Mouse (Mus musculus) lung, embryonic 14.5 days (tissue): ENCODE measurements around the gene Tbl3. TPM values are rescaled to one million over a fixed set of nuclear protein-coding genes. Genes with fewer than 3 reads are reported as not detected.
"Not testable (repeated sequence)": the region's sequence is repeated elsewhere in the genome, so short reads cannot be mapped to it uniquely, and the experiment has no call there.

Source experiments
- ATAC-seq: fragments of 200-750 bp; cut with Nextera tagmentation; 2 replicates; pipeline ENCODE4 v1.8.0; 2017; ENCODE audit warnings: mild to moderate bottlenecking, moderate TSS enrichment, moderate library complexity; ENCODE audit not compliant: insufficient read depth
- DNase-seq: peaks from one replicate; pipeline ENCODE4 v3.0.0-alpha.2; 2015
- H3K27ac ChIP-seq: fragments of 300-500 bp; sonication (generic); 2 replicates; pipeline ENCODE4 v1.5.1; 2014; ENCODE audit warnings: low read depth, mild to moderate bottlenecking, moderate library complexity
- H3K27me3 ChIP-seq: fragments of 300-500 bp; sonication (generic); 2 replicates; pipeline ENCODE4 v1.6.1; 2014; ENCODE audit warnings: low read length, control low read depth; ENCODE audit not compliant: insufficient read depth
- H3K36me3 ChIP-seq: fragments of 300-500 bp; sonication (generic); 2 replicates; pipeline ENCODE4 v1.6.1; 2014; ENCODE audit warnings: control low read depth; ENCODE audit not compliant: insufficient read depth
- H3K4me1 ChIP-seq: fragments of 300-500 bp; sonication (generic); 2 replicates; pipeline ENCODE4 v1.6.1; 2014; ENCODE audit warnings: antibody characterized with exemption, control low read depth; ENCODE audit not compliant: insufficient read depth
- H3K4me2 ChIP-seq: fragments of 300-500 bp; sonication (generic); 2 replicates; pipeline ENCODE4 v1.6.1; 2014; ENCODE audit warnings: mild to moderate bottlenecking
- H3K4me3 ChIP-seq: fragments of 300-500 bp; sonication (generic); 2 replicates; pipeline ENCODE4 v1.5.1; 2014; ENCODE audit warnings: low read depth, low read length
- H3K9ac ChIP-seq: fragments of 300-500 bp; sonication (generic); 2 replicates; pipeline ENCODE4 v1.6.1; 2014
- H3K9me3 ChIP-seq: fragments of 300-500 bp; sonication (generic); 2 replicates; pipeline ENCODE4 v1.6.1; 2016; ENCODE audit warnings: low read depth, low read length, control low read depth
- CTCF ChIP-seq: IDR thresholded peaks from 2 replicates; pipeline ENCODE4 v1.5.1; 2016; ENCODE audit warnings: antibody characterized with exemption, low read depth
- WGBS: fragments of 180-500 bp; shearing (Covaris S2); extraction: QIAGEN DNeasy Blood & Tissue Kit; methylation state at CpG from one replicate; pipeline ENCODE4 v1.1.7; 2014; 5-methylcytosine and 5-hydroxymethylcytosine counted together
- polyA plus RNA-seq: library from polyadenylated mRNA; unstranded; fragments of >200 nt; fragmentation: Nextera tagmentation; extraction: Ambion mirVana; gene quantifications from 2 replicates; pipeline ENCODE4 v1.2.1, GENCODE M21; 2014

Tbl3 gene
- polyA plus RNA-seq, 1 experiment from 2014 or later, result 112 TPM

- H3K9ac ChIP-seq, result peak overlapping the region; percentile 95
- H3K9me3 ChIP-seq, result no peaks in the 10 kb centered on the region
- H3K27me3 ChIP-seq, result no peaks in the 10 kb centered on the region
- peaks cover 47% of the 10 kb centered on the region for H3K36me3 ChIP-seq
- H3K4me1 ChIP-seq, result 0 out of 2 replicates have a peak, but pooled peaks cover 9% of the 10 kb centered on the region
- no peak for TF ChIP-seq CTCF
- peak overlapping the region; percentile 90 for H3K4me3 ChIP-seq
- peak overlapping the region; percentile 91 for H3K27ac ChIP-seq
- WGBS, result 0% methylated on average over 61 of the region's 61 CpGs
- ATAC-seq (peak; percentile 97), DNase-seq (peak; percentile 99)
- peak overlapping the region; percentile 86 for H3K4me2 ChIP-seq
Measured at GRCm38 (mm10) chr17:24719494-24720222, 12.2 kb upstream of the Tbl3 start.

- Histone ChIP-seq H3K4me2 (peak overlapping the region; percentile 66), H3K36me3 (peaks cover 47% of the 10 kb centered on the region), H3K9ac (peak overlapping the region; percentile 95), H3K4me3 (peak overlapping the region; percentile 90)
- 58% methylated on average over 5 of the region's 5 CpGs for WGBS
- not testable (repeated sequence) for H3K9me3 ChIP-seq, H3K27me3 ChIP-seq, ATAC-seq, H3K27ac ChIP-seq, DNase-seq, H3K4me1 ChIP-seq
- peak; percentile 30; the same call in 1 of the 2 replicates for TF ChIP-seq CTCF
Measured at GRCm38 (mm10) chr17:24718938-24719337, 11.5 kb upstream of the Tbl3 start.

GRCm38 (mm10) chr17:24717943-24718342, 10.5 kb upstream of the Tbl3 start, which contains the start of the genes Rnf151 and Rps2:
Gene Rnf151, minus strand, starts transcription at chr17:24718063.
Gene Rps2, plus strand, starts transcription at chr17:24718116.
- Histone ChIP-seq H3K9ac (peak within 1 kb of the TSS; percentile 95), H3K9me3 (no peaks in the 10 kb centered on the region), H3K36me3 (peaks cover 47% of the 10 kb centered on the region), H3K27me3 (no peaks in the 10 kb centered on the region), H3K4me3 (peak within 1 kb of the TSS; percentile 90), H3K4me2 (peak within 1 kb of the TSS; percentile 66), H3K27ac (no peak within 1 kb of the TSS), H3K4me1 (0 out of 2 replicates have a peak, but pooled peaks cover 7% of the 10 kb centered on the region)
- no peak for TF ChIP-seq CTCF
- WGBS, result 80% methylated on average over 4 of the region's 4 CpGs
- no peak for DNase-seq
- ATAC-seq, result no peak

GRCm38 (mm10) chr17:24716166-24716682, 8.8 kb upstream of the Tbl3 start:
- DNase-seq (no peak), ATAC-seq (no peak)
- Histone ChIP-seq H3K4me2 (no peak overlapping the region), H3K9ac (no peak overlapping the region), H3K9me3 (no peaks in the 10 kb centered on the region), H3K27ac (no peak overlapping the region), H3K36me3 (peaks cover 32% of the 10 kb centered on the region), H3K4me3 (no peak overlapping the region), H3K27me3 (no peaks in the 10 kb centered on the region), H3K4me1 (0 out of 2 replicates have a peak, but pooled peaks cover 5% of the 10 kb centered on the region)
- 96% methylated on average over 15 of the region's 15 CpGs for WGBS
- no peak for TF ChIP-seq CTCF

- no peaks in the 10 kb centered on the region for H3K9me3 ChIP-seq
- H3K9ac ChIP-seq, result no peak overlapping the region
- DNase-seq, result no peak
- no peaks in the 10 kb centered on the region for H3K27me3 ChIP-seq
- H3K36me3 ChIP-seq, result peaks cover 26% of the 10 kb centered on the region; the same call in 1 of the 2 replicates
- no peak for ATAC-seq
- H3K4me1 ChIP-seq, result 0 out of 2 replicates have a peak, but pooled peaks cover 4% of the 10 kb centered on the region
- WGBS, result 84% methylated on average over 6 of the region's 6 CpGs
- H3K4me2 ChIP-seq, result no peak overlapping the region
- H3K27ac ChIP-seq, result no peak overlapping the region
- no peak for TF ChIP-seq CTCF
- no peak overlapping the region for H3K4me3 ChIP-seq
Measured at GRCm38 (mm10) chr17:24715556-24715955, 8.1 kb upstream of the Tbl3 start.

- Histone ChIP-seq H3K27ac (no peak overlapping the region), H3K4me2 (no peak overlapping the region), H3K4me3 (no peak overlapping the region), H3K9me3 (no peaks in the 10 kb centered on the region), H3K27me3 (no peaks in the 10 kb centered on the region), H3K36me3 (peaks cover 18% of the 10 kb centered on the region), H3K9ac (no peak overlapping the region), H3K4me1 (no peaks in the 10 kb centered on the region)
- TF ChIP-seq CTCF, result peak; percentile 58
- DNase-seq (peak; percentile 73), ATAC-seq (no peak)
- WGBS, result 29% methylated on average over 2 of the region's 2 CpGs
Measured at GRCm38 (mm10) chr17:24708646-24709045, 1.2 kb upstream of the Tbl3 start.

- Histone ChIP-seq H3K4me2 (peak overlapping the region; percentile 63), H3K9me3 (no peaks in the 10 kb centered on the region), H3K4me1 (no peaks in the 10 kb centered on the region), H3K36me3 (peaks cover 21% of the 10 kb centered on the region), H3K27ac (peak overlapping the region; percentile 79), H3K9ac (peak overlapping the region; percentile 74), H3K27me3 (no peaks in the 10 kb centered on the region), H3K4me3 (peak overlapping the region; percentile 81)
- ATAC-seq, result peak; percentile 53; the same call in 1 of the 2 replicates
- no peak for TF ChIP-seq CTCF
- 4% methylated on average over 24 of the region's 24 CpGs for WGBS
- no peak for DNase-seq
Measured at GRCm38 (mm10) chr17:24707801-24708425, 453 bp upstream of the Tbl3 start.
